In the genomic region with DNA sequence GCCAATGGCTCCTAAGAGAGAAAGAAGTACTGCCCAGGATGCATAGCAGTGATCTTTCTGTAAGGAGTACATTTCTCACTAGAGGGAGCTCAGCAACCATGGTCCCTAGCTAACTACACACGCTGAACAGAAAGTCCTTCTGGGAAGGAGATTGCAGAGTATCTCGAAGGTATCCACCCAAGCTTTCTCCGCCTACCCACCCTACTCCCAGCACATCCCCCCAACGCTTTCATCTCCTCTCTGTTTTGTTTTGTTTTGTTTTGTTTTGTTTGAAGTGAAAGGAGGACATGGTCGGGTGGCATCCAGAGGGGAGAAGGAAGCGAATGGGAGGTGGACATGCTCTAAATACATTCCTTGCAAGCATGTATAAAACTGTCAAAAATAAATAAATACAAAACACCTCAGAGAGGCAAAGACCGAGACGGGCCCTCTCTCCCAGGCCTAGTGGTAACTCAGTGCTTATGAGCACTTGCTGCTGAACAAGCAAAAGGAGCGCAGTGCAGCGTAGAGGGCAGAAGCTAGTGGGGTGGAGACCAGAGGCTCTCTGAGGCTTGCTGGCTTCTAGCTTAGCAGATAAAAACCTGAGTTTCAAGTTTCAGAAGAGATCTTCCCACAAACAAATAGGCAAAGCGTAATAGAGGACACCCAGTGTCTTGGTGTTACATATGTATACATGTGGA, we compare ENCODE assay signal across 9 mouse cellular contexts.
DNase-seq lines count a peak whose midpoint lies in the region; ATAC-seq and TF ChIP-seq lines count a peak whose summit lies in the region.
"Had no signal": no experiment of that assay in that cellular context is flagged by ENCODE, and none has a peak within 500 bp of the region (broad histone marks: within the 10 kb centered on the region; RNA-seq: fewer than 3 reads in every experiment).

No protein-coding gene starts in this region.

- WGBS in cerebellum, adult 2 months = 46% methylated on average over 11 of the region's 11 CpGs
- WGBS in hindbrain, embryonic 14.5 days = 58% methylated on average over 11 of the region's 11 CpGs
- WGBS in neural tube, embryonic 15.5 days = 65% methylated on average over 11 of the region's 11 CpGs

- no peak overlapping the region for H3K27ac ChIP-seq in cerebellum, adult 2 months (ENCODE audit: insufficient read depth, low read length)
- H3K27ac ChIP-seq in hindbrain, embryonic 14.5 days = no peak overlapping the region
- H3K27ac ChIP-seq in neural tube, embryonic 15.5 days (replicated peaks) = no peak overlapping the region

- peak; percentile 32; the same call in 1 of the 2 replicates for TF ChIP-seq CTCF in cerebellum, adult 2 months (IDR thresholded peaks at IDR 0.05; ENCODE audit: borderline replicate concordance, insufficient read depth, low read depth, low read length)

- no peaks in the 10 kb centered on the region for H3K36me3 ChIP-seq in hindbrain, embryonic 14.5 days (replicated peaks; ENCODE audit: control insufficient read depth, insufficient read depth)
- H3K36me3 ChIP-seq in neural tube, embryonic 15.5 days = no peaks in the 10 kb centered on the region

- no peak overlapping the region for H3K9ac ChIP-seq in hindbrain, embryonic 14.5 days
- H3K9ac ChIP-seq in neural tube, embryonic 15.5 days (replicated peaks) = no peak overlapping the region

- intact Hi-C loops in left cerebral cortex, postnatal 25 days (cut with DNase I) = loop anchor here (2.0 to 5.0 kb wide), 2 partner anchors 83 to 113 kb away; a partner anchor contains a TSS
- intact Hi-C loops in left cerebral cortex, postnatal 36 days (cut with DNase I) = loop anchor here (5.0 to 10.0 kb wide), 2 partner anchors 83 to 115 kb away; a partner anchor contains a TSS

- H3K27me3 ChIP-seq in cerebellum, adult 2 months (ENCODE audit: control insufficient read depth, insufficient read depth, low read length) = no peaks in the 10 kb centered on the region
- H3K27me3 ChIP-seq in hindbrain, embryonic 14.5 days (ENCODE audit: control insufficient read depth, insufficient read depth, low read length) = no peaks in the 10 kb centered on the region
- no peaks in the 10 kb centered on the region for H3K27me3 ChIP-seq in neural tube, embryonic 15.5 days (replicated peaks)

- peak overlapping the region; percentile 23; the same call in 1 of the 2 replicates for H3K4me2 ChIP-seq in hindbrain, embryonic 14.5 days (replicated peaks)
- H3K4me2 ChIP-seq in neural tube, embryonic 15.5 days = peak overlapping the region; percentile 31; the same call in 1 of the 2 replicates

- peak overlapping the region; percentile 37 for H3K4me3 ChIP-seq in cerebellum, adult 2 months (replicated peaks; ENCODE audit: insufficient read depth, low read depth, low read length)
- no peak overlapping the region for H3K4me3 ChIP-seq in hindbrain, embryonic 14.5 days (replicated peaks; ENCODE audit: low read length)
- H3K4me3 ChIP-seq in neural tube, embryonic 15.5 days (replicated peaks) = no peak overlapping the region

- no peak for ATAC-seq in hindbrain, embryonic 14.5 days (ENCODE audit: low FRiP score)
- no peak for ATAC-seq in neural tube, embryonic 15.5 days (ENCODE audit: low FRiP score)
- ATAC-seq in inflammation-experienced regulatory T-cells, adult 6 months = no peak

- DNase-seq in cerebellum, adult 2 months = no peak
- no peak for DNase-seq in cerebellum, postnatal 36 days
- peak; percentile 35 to 76 for DNase-seq in left cerebral cortex, postnatal 25 days (ENCODE audit: low spot score in 2 of 2)
- DNase-seq in left cerebral cortex, postnatal 36 days (ENCODE audit: low spot score in 2 of 2) = no peak
- peak; percentile 38 for DNase-seq in hindbrain, embryonic 14.5 days (ENCODE audit: low spot score)
- no peak for DNase-seq in cerebellum, adult 11-12 months
- DNase-seq: layer of hippocampus, postnatal 36 days had no signal

- TF ChIP-seq POLR2A in cerebellum, adult 2 months (IDR thresholded peaks at IDR 0.05; ENCODE audit: borderline replicate concordance, insufficient read depth, low read length) = no peak

- H3K4me1 ChIP-seq in cerebellum, adult 2 months (ENCODE audit: control insufficient read depth, insufficient read depth, low read length) = no peaks in the 10 kb centered on the region
- H3K4me1 ChIP-seq in hindbrain, embryonic 14.5 days (replicated peaks; ENCODE audit: control insufficient read depth, insufficient read depth, low read length) = no peaks in the 10 kb centered on the region
- H3K4me1 ChIP-seq in neural tube, embryonic 15.5 days = no peaks in the 10 kb centered on the region

- no peaks in the 10 kb centered on the region for H3K9me3 ChIP-seq in hindbrain, embryonic 14.5 days (ENCODE audit: control insufficient read depth, low read length)
- no peaks in the 10 kb centered on the region for H3K9me3 ChIP-seq in neural tube, embryonic 15.5 days (replicated peaks)

Comparison
In these comparisons a context has a peak if more than half of its experiments do, and no peak if none do; other contexts are left out.
1. DNase-seq: peak in left cerebral cortex, postnatal 25 days (2 of 2) and hindbrain, embryonic 14.5 days (single experiment); none in cerebellum, adult 2 months (0 of 2), cerebellum, postnatal 36 days (0 of 2), left cerebral cortex, postnatal 36 days (0 of 2) and cerebellum, adult 11-12 months (single experiment).